Mouse (Mus musculus): ENCODE data around the gene Nck2. TPM values are rescaled to one million over a fixed set of nuclear protein-coding genes. Genes with fewer than 3 reads are reported as not detected.

Gene Nck2
- total RNA-seq, 4 experiments from 2014 or later, result 26.7 to 37.1 (median 29.9) TPM

- DNase-seq, result no peak
Observed at GRCm38 (mm10) chr1:43468978-43469377, 24.6 kb downstream of the Nck2 start.

- DNase-seq, result no peak
Observed at GRCm38 (mm10) chr1:43470421-43471179, 26.2 kb downstream of the Nck2 start.

GRCm38 (mm10) chr1:43471180-43472045, 27.0 kb downstream of the Nck2 start:
- DNase-seq, result no peak

GRCm38 (mm10) chr1:43472046-43472649, 27.8 kb downstream of the Nck2 start:
- DNase-seq, result no peak

- peak; percentile 36 for DNase-seq
Observed at GRCm38 (mm10) chr1:43473734-43474534, 29.6 kb downstream of the Nck2 start.

GRCm38 (mm10) chr1:43474535-43475409, 30.4 kb downstream of the Nck2 start:
- DNase-seq, result peak; percentile 77

- DNase-seq, result no peak
Observed at GRCm38 (mm10) chr1:43477954-43478353, 33.6 kb downstream of the Nck2 start.

GRCm38 (mm10) chr1:43485204-43485603, 40.8 kb downstream of the Nck2 start:
- no peak for DNase-seq

GRCm38 (mm10) chr1:43486500-43486899, 42.1 kb downstream of the Nck2 start:
- no peak for DNase-seq

GRCm38 (mm10) chr1:43486956-43487722, 42.8 kb downstream of the Nck2 start:
- no peak for DNase-seq

- no peak for DNase-seq
Observed at GRCm38 (mm10) chr1:43489311-43489710, 44.9 kb downstream of the Nck2 start.

GRCm38 (mm10) chr1:43491506-43492269, 47.3 kb downstream of the Nck2 start:
- no peak for DNase-seq

GRCm38 (mm10) chr1:43492803-43493437, 48.5 kb downstream of the Nck2 start:
- no peak for DNase-seq

- DNase-seq, result no peak
Observed at GRCm38 (mm10) chr1:43496051-43496450, 51.7 kb downstream of the Nck2 start.

- DNase-seq, result no peak
Observed at GRCm38 (mm10) chr1:43496993-43497392, 52.6 kb downstream of the Nck2 start.

GRCm38 (mm10) chr1:43497951-43498350, 53.6 kb downstream of the Nck2 start:
- DNase-seq, result no peak

GRCm38 (mm10) chr1:43500121-43500520, 55.7 kb downstream of the Nck2 start:
- DNase-seq, result no peak

GRCm38 (mm10) chr1:43501143-43501919, 57.0 kb downstream of the Nck2 start:
- peak; percentile 20 for DNase-seq

Measured in adrenal gland, adult 8-10 months (tissue).